Mouse (Mus musculus): Measurements from ENCODE around the gene Myl12a. TPM values are rescaled to one million over a fixed set of nuclear protein-coding genes. Genes with fewer than 3 reads are reported as not detected.

Myl12a gene
- polyA plus RNA-seq (2015; fragmentation: Nextera tagmentation; extraction: Ambion mirVana): 396 and 417 TPM in 2 replicates

- peak within 1 kb of the TSS; percentile 97 for H3K4me3 ChIP-seq (ENCODE audit: low read depth, low read length)
- H3K4me2 ChIP-seq (replicated peaks; ENCODE audit: low read depth): peak within 1 kb of the TSS; percentile 69
- peak within 1 kb of the TSS; percentile 100 for H3K27ac ChIP-seq (ENCODE audit: low read depth, low read length)
- peak within 1 kb of the TSS; percentile 99 for H3K9ac ChIP-seq (ENCODE audit: low read depth, low read length)
- no peaks in the 10 kb centered on the region for H3K4me1 ChIP-seq (replicated peaks; ENCODE audit: control insufficient read depth, insufficient read depth, low read length)
- TF ChIP-seq CTCF (IDR thresholded peaks at IDR 0.05; ENCODE audit: low read depth): no peak
- no peaks in the 10 kb centered on the region for H3K36me3 ChIP-seq (ENCODE audit: control insufficient read depth, insufficient read depth)
- H3K9me3 ChIP-seq (ENCODE audit: control insufficient read depth): no peaks in the 10 kb centered on the region
- peak; percentile 18 for ATAC-seq
- WGBS: 3% methylated on average over 14 of the region's 14 CpGs
- no peaks in the 10 kb centered on the region for H3K27me3 ChIP-seq (replicated peaks; ENCODE audit: control insufficient read depth, insufficient read depth, low read length)
These were observed at the start of gene Myl12a for GRCm38 (mm10) chr17:71002744-71003094. Gene Myl12a, minus strand, starts transcription at chr17:71002878.

GRCm38 (mm10) chr17:71049292-71049691 is 46.6 kb upstream of the Myl12a start:
- Histone ChIP-seq H3K27me3 (replicated peaks; ENCODE audit: control insufficient read depth, insufficient read depth, low read length) (no peaks in the 10 kb centered on the region), H3K9ac (ENCODE audit: low read depth, low read length) (no peak overlapping the region), H3K36me3 (ENCODE audit: control insufficient read depth, insufficient read depth) (no peaks in the 10 kb centered on the region), H3K4me2 (replicated peaks; ENCODE audit: low read depth) (no peak overlapping the region), H3K4me3 (ENCODE audit: low read depth, low read length) (no peak overlapping the region), H3K4me1 (replicated peaks; ENCODE audit: control insufficient read depth, insufficient read depth, low read length) (no peaks in the 10 kb centered on the region), H3K27ac (ENCODE audit: low read depth, low read length) (no peak overlapping the region), H3K9me3 (ENCODE audit: control insufficient read depth) (no peaks in the 10 kb centered on the region)
- ATAC-seq: no peak
- 91% methylated on average over 8 of the region's 8 CpGs for WGBS
- TF ChIP-seq CTCF (IDR thresholded peaks at IDR 0.05; ENCODE audit: low read depth): no peak

GRCm38 (mm10) chr17:71046856-71047255 is 44.2 kb upstream of the Myl12a start:
- H3K9me3 ChIP-seq (ENCODE audit: control insufficient read depth): no peaks in the 10 kb centered on the region
- no peak overlapping the region for H3K4me3 ChIP-seq (ENCODE audit: low read depth, low read length)
- H3K9ac ChIP-seq (ENCODE audit: low read depth, low read length): no peak overlapping the region
- no peak for ATAC-seq
- H3K4me2 ChIP-seq (replicated peaks; ENCODE audit: low read depth): no peak overlapping the region
- no peak for TF ChIP-seq CTCF (IDR thresholded peaks at IDR 0.05; ENCODE audit: low read depth)
- no peaks in the 10 kb centered on the region for H3K27me3 ChIP-seq (replicated peaks; ENCODE audit: control insufficient read depth, insufficient read depth, low read length)
- H3K36me3 ChIP-seq (ENCODE audit: control insufficient read depth, insufficient read depth): no peaks in the 10 kb centered on the region
- WGBS: 88% methylated on average over 4 of the region's 4 CpGs
- H3K4me1 ChIP-seq (replicated peaks; ENCODE audit: control insufficient read depth, insufficient read depth, low read length): no peaks in the 10 kb centered on the region
- no peak overlapping the region for H3K27ac ChIP-seq (ENCODE audit: low read depth, low read length)

- Histone ChIP-seq H3K36me3 (ENCODE audit: control insufficient read depth, insufficient read depth) (no peaks in the 10 kb centered on the region), H3K27ac (ENCODE audit: low read depth, low read length) (no peak overlapping the region), H3K9ac (ENCODE audit: low read depth, low read length) (no peak overlapping the region), H3K4me1 (replicated peaks; ENCODE audit: control insufficient read depth, insufficient read depth, low read length) (no peaks in the 10 kb centered on the region), H3K9me3 (ENCODE audit: control insufficient read depth) (no peaks in the 10 kb centered on the region), H3K4me2 (replicated peaks; ENCODE audit: low read depth) (no peak overlapping the region), H3K27me3 (replicated peaks; ENCODE audit: control insufficient read depth, insufficient read depth, low read length) (no peaks in the 10 kb centered on the region), H3K4me3 (ENCODE audit: low read depth, low read length) (no peak overlapping the region)
- WGBS: 83% methylated on average over 9 of the region's 9 CpGs
- ATAC-seq: no peak
- no peak for TF ChIP-seq CTCF (IDR thresholded peaks at IDR 0.05; ENCODE audit: low read depth)
These were observed 42.9 kb upstream of the Myl12a start for GRCm38 (mm10) chr17:71045591-71045990.

- no peak overlapping the region for H3K4me2 ChIP-seq (replicated peaks; ENCODE audit: low read depth)
- H3K27ac ChIP-seq (ENCODE audit: low read depth, low read length): no peak overlapping the region
- H3K36me3 ChIP-seq (ENCODE audit: control insufficient read depth, insufficient read depth): no peaks in the 10 kb centered on the region
- TF ChIP-seq CTCF (IDR thresholded peaks at IDR 0.05; ENCODE audit: low read depth): peak; percentile 58
- H3K4me1 ChIP-seq (replicated peaks; ENCODE audit: control insufficient read depth, insufficient read depth, low read length): no peaks in the 10 kb centered on the region
- no peak overlapping the region for H3K4me3 ChIP-seq (ENCODE audit: low read depth, low read length)
- no peak for ATAC-seq
- H3K9me3 ChIP-seq (ENCODE audit: control insufficient read depth): no peaks in the 10 kb centered on the region
- WGBS: 70% methylated on average over 1 of the region's 1 CpGs
- H3K9ac ChIP-seq (ENCODE audit: low read depth, low read length): no peak overlapping the region
- H3K27me3 ChIP-seq (replicated peaks; ENCODE audit: control insufficient read depth, insufficient read depth, low read length): no peaks in the 10 kb centered on the region
These were observed 40.0 kb upstream of the Myl12a start for GRCm38 (mm10) chr17:71042645-71043044.

GRCm38 (mm10) chr17:71040582-71040880 is 37.9 kb upstream of the Myl12a start:
- no peaks in the 10 kb centered on the region for H3K9me3 ChIP-seq (ENCODE audit: control insufficient read depth)

More at GRCm38 (mm10) chr17:71040582-71040880, 37.9 kb upstream of the Myl12a start:
- no peak for TF ChIP-seq CTCF (IDR thresholded peaks at IDR 0.05; ENCODE audit: low read depth)
- Histone ChIP-seq H3K27ac (ENCODE audit: low read depth, low read length) (no peak overlapping the region), H3K4me3 (ENCODE audit: low read depth, low read length) (no peak overlapping the region), H3K9ac (ENCODE audit: low read depth, low read length) (no peak overlapping the region), H3K36me3 (ENCODE audit: control insufficient read depth, insufficient read depth) (no peaks in the 10 kb centered on the region), H3K4me1 (replicated peaks; ENCODE audit: control insufficient read depth, insufficient read depth, low read length) (no peaks in the 10 kb centered on the region), H3K4me2 (replicated peaks; ENCODE audit: low read depth) (no peak overlapping the region), H3K27me3 (replicated peaks; ENCODE audit: control insufficient read depth, insufficient read depth, low read length) (no peaks in the 10 kb centered on the region)
- ATAC-seq: no peak
- 78% methylated on average over 5 of the region's 5 CpGs for WGBS

Measured in intestine, postnatal 0 days (tissue).